Mouse (Mus musculus) urinary bladder, postnatal 36 days (tissue): ENCODE data around the gene Parp16.
"Not testable (repeated sequence)": the region's sequence is repeated elsewhere in the genome, so short reads cannot be mapped to it uniquely, and the experiment has no call there.

Experiments used
- DNase-seq, 2 experiments: peaks; one replicate each; pipeline ENCODE4 v3.0.0; 2022; ENCODE audit warnings: low spot score in 2 of 2, mixed read lengths in 1 of 2

The Parp16 gene

DNA sequence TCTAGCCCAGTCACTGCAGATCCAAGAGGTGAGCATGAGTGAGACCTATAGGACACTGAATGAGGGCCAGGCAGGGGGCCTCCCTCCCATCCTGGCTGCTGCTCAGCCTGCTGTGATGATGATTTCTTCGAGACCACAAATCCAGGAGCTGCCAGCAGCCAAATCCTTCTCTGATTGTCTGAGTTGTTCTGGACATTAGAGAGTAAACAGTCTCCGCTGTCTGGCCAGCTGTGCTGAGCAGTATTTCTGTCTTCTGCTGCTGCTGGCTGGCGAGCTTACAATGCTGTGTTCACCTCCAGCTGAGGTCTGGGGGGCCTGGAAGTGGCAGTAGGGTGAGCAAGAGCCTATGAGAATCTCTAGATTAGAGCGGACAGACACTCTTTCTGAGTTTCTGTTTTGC lies 48.1 kb downstream of the Parp16 start:
- DNase-seq: no peak

DNA sequence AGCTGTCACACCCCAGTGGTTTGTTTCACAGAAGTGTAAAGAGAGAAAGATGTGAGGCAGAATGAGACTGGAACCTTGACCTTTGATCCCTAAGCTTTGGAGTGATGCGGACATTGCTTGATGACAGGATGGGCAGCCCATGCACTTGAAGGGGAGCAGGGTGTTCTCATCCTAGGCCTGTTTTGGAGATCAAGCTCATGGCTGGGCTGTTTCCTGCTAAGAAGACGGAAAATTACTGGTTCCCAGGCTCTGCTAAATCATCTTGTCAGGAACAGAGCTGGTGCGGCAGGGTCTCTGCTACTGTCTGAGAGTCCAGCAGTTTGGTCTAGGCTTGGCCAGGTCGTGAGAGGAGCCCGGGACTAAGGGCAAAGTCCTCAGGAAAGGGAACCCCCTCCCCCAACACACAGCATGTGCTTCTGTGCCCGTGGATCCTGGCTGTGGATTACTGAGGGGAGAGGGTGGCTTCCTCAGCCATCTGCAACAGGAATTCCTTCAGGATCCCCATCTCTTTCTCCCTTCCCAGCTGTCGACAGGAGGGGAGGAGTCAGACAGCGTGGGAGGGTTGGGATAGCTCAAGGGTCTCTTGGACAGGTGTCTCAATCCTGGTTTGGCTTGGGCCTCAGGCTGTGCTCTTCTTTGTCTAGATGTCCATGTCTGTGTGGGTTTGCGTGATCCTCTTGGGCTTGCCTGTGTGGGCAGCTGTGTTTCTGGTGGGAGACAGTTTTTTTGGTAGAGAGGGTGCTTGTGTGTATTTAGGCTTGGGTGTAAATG lies 49.1 kb downstream of the Parp16 start:
- no peak for DNase-seq

DNA sequence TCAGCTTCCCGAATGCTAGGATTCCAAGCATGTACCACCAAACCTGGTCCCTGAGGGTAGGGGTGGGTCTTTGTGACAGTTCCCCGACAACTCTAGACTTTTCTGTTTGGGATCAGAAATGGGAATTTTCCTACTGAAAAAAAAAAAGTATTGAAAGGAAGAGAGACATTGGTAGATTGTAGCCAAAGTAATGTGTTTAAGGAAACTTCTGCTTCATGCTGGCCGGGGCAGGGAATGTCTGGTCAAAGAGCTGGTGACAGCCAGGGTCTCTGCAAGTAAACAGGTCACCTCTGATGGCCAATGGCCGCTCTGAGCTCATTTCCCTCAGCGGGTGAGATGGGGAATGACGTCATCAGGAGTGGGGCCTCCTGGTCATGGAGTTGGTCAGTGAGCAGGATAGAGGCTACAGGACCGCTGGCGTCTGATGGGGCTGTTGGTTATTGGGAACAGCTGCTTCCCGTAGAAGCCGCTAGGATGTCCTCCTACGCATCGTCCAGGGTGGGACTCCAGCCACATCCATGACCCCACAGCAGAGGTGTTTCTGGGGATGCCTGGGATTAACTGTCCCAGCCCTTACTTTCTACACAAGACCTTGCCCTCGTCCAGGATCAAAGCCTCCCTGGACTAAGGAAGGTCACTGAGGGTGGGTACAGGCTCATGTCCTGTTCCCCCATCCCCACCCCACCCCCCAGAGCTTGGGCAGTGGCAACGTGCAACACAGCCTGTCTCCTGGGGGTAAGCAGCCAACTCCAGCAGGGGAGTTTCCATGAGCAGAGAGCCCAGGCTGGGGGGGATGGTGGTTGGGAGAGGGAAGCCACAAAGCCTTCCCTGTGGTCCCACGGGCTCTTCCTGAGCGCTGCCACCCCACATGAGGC lies 52.6 kb downstream of the Parp16 start:
- peak in 1 of 2 experiments; percentile 35 for DNase-seq

DNA sequence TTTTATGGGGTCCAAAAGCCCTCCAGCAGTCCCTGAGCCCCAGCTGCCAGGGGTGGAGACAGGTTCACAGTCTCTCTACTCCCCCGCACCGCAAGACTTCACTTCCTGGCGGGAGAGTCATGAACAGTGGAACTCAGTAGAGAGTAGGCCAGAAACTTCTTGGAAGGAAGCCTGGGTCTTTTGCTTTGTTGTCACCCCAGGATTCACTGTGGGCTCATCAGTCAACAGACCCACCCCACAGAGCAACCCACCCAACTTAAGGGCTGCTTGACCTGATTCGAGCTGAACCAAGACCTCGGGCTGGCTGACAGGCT lies 53.2 kb downstream of the Parp16 start:
- peak in 1 of 2 experiments; percentile 21 for DNase-seq

DNA sequence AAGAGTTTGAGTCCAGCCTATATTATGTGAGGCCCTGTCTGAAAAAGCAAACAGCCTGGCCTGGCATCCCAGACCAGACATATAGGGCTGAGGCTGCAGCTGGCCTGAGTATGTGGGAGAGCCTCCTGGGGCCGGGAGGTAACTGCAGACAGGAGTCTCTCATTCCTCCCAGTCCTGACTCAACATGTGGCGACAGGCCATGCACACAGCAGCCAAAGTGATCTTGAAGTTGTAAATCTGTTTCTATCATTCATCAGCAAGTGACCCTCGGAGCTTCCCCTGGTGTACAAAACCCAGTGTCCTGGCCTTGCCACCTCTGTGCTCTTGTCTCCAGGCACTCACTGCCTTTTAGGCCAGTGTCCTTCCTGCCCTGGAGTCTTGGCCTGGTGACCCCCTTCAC lies 56.9 kb downstream of the Parp16 start:
- peak in 1 of 2 experiments; percentile 18 for DNase-seq

DNA sequence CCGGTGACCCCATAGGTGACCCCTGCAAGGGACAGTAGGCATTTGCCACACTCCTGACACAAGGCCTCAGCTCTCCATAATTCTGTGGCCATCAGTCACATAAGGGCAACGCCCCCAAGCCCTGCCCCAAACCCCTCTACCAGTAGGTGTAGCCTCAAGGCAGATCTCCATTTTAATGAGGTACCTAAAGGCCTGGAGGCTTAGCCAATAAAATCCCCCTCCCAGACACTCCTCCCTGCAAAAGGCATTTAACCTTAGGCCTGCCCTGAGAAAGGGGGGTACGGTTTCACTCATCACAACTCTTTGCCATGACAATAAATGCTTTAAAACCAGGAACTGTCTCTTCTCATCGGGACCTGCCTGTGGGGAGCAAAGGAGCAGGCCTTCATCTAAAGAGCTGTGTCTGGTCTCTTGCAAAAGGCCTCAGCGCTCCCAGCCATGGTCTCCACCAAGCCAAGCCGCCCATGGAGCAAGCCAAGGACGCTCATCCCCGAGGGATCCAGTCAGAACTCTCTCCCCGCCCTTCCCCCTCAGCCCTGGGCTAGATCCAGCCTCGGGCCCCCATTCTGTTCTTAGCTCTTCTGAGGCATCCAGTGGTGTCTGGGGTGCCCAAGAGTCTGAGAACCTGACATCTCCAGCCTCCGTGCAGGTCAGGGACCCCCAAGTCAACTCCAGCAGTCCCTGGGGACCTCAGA lies 60.9 kb downstream of the Parp16 start:
- peak in 1 of 2 experiments; percentile 34 for DNase-seq

DNA sequence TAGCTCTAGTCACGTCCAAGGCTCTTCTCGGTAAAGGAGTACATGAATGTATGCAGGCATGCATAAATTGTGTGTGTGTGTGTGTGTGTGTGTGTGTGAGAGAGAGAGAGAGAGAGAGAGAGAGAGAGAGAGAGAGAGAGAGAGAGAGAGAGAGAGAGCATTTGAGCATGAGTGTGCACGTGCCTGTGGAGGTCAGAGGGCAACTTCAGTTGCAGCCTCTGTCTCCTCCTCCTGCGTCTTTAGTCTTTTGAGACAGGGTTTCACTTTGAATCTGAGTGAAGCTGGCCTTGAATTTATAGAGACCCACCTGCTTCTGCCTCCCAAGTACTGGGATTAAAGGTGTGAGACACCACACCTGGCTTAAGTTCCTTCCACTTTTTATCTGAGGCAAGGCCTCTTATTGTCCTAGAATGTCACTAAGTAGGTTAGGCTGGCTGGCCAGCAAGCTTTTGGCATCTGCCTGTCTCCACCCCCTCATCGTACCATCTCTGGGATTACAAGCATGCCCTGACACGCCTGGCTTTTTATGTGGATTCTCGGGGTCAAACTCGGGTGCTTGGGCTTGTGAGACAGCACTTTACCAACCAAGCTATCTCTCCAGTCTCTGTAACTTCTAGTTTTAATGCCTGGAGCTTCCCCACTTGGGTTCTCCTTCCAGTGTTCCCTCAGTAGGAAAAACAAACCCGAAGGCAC lies 62.2 kb downstream of the Parp16 start:
- DNase-seq: no peak

DNA sequence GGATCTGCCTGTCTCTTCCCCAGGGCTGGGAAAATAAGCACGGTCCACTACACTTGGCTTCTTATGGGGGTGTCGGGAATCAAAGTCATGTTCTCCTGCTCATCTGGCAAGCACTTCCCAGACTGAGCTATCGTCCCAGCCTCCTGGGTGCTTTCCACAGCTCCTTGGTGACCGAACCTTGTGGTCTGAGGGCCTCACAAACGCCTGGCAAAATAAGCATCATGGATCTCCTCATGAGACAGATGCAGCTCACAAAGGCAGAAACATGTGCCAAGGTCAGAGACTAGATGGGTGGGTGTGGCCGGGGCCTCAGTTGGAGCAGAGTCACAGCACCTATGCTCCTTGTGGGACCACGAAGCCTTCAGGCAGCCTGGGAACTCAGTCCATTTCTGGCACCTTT lies 64.2 kb downstream of the Parp16 start:
- DNase-seq: no peak

DNA sequence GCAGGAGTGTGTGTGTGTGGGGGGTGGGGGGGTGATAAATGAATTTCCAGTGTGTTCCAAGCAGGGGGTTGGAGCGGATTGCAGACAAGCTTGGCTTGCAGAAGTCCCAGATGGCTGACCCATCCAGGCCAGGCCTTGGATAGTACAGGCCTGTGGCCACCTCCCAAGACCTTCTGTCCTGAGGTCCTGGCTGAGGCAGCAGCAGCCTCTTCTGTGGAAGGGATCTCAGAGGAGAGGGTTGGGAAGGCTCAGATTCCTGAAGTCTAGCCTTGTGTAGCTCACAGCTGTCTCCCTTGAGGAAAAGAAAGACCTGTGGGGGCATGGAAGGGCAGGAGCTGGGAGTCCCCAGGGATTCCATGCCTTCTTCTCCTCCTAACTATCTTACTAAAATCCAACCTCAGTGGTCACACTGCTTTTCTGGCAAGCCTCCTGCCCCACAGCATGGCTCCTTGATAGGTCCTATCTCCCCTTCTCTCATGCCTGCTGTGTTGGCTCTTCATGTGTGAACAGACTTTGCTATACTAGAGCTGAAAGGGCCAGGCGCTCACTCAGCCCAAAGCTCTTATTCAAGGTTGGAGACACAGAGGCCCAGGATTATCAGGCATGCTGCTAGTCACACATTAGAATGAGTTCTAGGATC lies 66.6 kb downstream of the Parp16 start:
- DNase-seq: peak in 1 of 2 experiments; percentile 49

DNA sequence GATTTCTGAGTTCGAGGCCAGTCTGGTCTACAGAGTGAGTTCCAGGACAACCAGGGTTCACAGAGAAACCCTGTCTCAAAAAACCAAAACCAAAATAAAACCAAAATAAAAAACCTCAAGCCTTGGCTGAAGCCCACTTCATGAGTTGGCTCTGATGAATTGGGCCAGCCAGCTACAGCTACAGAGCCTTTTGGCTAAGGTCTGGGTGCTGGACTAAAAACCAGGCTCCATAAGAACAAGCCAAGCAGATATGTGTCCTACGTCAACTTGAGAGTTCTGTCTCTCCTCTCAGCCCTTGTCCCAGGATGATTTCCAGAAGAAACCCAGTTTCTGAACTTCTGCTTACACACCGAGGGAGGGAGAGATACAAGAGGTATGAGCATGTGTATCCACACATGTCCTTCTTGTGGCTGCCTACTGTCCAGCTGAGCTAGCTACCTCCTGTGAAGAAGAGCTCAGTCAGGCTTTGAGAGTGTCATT lies 67.5 kb downstream of the Parp16 start:
- no peak for DNase-seq

DNA sequence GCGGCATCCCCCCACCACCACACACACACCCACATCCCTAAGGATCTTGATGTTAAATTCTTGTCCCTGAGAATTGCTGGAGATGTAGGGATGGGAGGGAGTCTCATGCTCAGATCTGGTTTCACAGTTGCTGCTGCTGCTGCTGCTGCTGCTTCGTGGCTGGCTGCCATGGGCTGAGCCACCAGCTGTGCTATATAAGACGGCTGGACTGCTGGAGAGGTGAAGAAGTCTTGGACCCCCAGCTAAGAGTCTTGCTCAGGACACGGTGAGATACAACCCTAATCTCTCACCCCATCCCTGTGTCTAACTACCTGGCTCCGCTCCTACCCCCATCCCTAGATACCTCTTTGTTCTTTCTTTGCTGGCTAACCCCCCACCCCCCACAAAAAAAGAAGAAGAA lies 69.8 kb downstream of the Parp16 start, which contains the start of gene Cilp:
Cilp (plus strand) TSS at position 222 of the 400 bp plus-strand sequence.
- DNase-seq: no peak

DNA sequence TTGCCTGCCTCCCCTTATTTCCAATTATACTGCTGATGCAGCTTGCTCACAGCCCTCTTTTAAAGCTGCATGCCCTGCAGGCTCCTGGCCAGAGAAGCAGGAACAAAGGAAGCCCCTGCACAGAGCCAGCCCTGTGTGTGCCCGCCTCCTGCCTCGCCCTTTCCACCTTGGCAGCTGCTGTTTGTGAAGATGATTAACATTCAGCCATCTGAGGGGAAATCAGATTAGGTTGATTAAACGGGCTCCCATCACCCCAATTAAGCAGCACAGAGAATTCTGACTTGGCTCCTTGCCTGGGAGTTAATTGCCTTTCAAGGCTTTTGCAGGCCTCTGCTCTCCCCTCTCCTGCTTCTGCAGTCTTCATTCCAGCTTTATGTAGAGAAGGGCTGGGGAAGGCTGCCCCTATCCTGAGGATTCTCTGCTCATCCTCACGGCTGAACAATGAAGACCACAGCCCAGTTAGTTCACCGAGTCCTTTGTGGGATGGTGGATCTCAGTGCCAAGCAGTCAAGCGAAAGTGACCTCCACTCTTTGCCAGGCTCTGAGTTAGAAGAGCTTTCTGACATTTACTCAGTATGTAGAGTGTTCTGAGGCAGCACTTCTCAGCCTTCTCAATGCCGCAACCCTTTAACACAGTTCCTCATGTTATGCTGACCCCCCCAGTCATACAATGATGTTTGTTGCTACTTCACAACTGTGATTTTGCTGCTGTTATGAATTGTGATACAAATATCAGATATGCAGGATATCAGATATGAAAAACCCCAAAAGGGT lies 72.8 kb downstream of the Parp16 start:
- DNase-seq: no peak

DNA sequence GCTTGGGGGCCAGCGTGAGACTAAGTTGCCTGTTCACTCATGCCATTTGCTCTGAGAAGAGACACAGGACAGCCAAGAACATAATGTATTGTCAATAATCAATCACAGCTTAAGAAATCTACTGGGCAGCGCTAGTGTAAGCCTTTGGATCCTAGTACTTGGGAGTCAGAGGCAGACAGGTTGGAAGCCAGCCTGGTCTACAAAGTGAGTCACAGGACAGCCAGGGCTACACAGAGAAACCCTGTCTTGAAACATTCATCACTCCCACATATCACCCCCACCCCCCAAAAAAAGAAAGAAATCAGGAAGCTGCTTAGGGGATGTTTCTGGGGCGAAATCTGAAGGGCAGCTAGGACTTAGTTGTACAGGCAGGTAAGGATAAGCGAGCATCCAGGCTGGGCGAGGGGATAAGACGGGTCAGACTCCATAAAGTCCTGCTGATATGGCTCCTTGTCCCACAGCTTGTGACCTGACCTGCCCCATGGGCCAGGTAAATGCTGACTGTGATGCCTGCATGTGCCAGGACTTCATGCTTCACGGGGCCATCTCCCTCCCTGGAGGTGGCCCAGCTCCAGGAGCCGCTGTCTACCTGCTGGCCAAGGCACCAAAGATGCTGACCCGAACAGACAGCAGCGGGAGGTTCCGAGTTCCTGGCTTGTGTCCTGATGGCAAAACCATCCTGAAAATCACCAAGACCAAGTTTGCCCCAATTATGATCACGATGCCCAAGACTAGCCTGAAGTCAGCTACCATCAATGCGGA lies 78.1 kb downstream of the Parp16 start:
- DNase-seq: no peak

DNA sequence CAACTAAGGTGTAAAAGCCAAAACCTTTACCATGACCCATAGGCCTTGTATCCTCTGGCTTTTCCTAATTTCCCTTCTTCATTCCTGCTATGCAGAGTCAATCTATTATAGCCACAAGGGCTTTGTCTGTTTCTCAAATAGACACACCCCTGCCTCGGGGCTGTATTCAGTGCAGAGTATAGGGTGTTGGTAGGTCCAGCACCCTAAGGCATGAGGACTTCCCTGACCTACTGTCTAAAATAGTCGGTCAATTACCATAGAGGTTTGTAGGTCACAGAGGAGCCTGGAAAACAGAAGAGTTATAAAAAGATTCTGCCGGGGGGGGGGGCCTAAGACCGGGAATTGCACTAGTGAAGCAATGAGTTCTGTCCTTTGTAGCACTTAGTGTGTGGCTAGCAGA lies 78.7 kb downstream of the Parp16 start:
- DNase-seq: no peak

DNA sequence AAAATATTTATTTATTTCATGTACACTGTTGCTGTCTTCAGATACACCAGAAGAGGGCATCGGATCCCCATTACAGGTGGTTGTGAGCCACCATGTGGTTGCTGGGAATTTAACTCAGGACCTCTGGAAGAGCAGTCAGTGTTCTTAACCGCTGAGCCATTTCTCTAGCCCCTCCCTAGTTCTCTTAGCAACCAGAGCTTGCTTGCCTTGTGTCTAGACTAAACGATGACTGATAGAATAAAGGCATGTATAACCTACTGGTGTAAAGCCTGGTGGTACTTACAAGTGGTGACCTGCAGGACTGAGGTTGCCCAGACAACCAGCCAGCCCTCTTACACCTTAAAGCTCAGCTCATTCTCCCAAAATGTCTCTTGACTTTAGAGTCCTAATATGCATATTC lies 79.7 kb downstream of the Parp16 start:
- DNase-seq: not testable (repeated sequence)

DNA sequence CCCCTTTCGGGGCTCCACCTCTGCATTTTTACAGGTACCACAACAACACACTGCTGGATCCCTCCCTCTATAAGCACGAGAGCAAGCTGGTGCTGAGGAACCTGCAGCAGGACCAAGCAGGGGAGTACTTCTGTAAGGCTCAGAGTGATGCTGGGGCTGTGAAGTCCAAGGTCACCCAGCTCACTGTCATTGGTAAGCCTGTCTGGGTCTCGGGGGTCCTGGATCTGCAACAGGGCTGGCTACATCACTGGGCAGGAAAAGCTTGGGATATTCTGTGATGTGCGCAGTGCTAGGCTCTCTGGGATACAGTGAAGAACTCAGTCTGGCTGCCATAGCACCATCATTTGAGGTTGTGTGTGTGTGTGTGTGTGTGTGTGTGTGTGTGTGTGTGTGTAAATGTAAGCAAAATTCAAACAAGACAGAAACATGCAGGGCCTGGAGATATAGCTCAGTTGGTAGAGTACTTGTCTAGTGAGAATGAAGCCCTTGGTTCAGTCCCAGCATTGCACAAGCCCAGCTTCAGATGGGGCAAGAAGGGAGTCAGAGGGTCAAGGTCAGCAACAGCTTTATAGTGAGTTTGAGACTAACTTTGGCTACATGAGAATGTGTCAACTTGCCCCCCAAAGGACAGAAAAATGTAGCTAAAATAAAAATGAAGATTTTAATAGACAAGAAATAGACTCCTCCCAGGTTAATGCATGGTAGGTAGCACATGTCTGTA lies 80.8 kb downstream of the Parp16 start:
- no peak for DNase-seq

DNA sequence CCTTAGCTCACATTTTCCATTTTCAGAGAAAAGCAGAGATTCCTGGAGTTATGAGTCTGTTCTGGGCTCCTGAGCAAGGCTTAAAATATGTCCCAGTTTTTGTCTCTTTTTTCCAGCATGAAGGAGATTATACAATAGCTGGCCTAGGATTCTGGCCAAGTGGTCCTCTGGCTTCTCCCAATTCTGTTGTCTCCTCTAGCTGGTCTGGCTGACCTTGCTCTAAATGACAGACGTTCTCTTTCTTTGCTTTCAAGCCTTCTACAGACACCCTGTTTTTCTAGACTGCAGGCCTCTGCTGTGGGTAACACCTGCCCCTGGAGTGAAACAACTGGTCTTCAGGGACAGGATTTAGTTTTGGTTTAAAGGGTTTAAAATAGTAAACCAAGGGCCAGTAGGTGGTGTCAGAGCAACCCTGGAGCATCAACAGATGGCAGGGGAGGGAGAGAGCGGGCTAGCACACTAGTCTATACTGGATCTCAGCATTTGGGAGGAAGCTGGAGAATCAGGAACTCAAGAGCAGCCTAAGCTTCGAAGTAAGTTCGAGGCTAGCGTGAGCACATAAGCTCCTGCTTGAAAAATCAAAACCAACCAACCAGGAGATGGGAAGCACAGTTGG lies 86.5 kb downstream of the Parp16 start:
- no peak for DNase-seq

DNA sequence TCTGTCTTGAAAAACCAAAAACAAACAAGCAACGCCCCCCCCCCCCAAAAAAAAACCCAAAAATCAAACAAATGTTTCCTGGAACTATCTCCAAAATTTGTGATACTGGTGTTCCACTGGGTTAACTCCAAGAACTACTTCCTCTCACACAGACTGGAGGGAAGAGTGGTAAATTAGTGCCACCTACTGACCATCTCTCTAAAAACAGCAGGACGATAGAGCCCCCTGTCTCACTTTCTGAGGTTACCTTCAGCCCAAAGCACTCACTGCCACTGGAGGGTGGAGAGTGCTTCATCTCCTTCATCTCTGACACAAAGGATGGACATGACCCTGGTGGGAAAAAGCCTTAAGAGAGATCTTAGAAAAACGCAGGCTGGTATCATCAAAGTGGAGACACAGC lies 88.1 kb downstream of the Parp16 start:
- no peak for DNase-seq
